Mouse (Mus musculus) heart, postnatal 4 days (tissue): ENCODE measurements around the gene Prkca. TPM values are rescaled to one million over a fixed set of nuclear protein-coding genes. Genes with fewer than 3 reads are reported as not detected.

Experiments
- DNase-seq: peaks from one replicate; pipeline ENCODE4 v3.0.0; 2021
- total RNA-seq, 2 experiments: library from RNA; stranded (reverse); gene quantifications; 2 replicates each; pipeline ENCODE4 v1.2.3; 2021

Gene Prkca
- total RNA-seq, 2 experiments from 2014 or later = 52.2 to 57.1 TPM

- no peak for DNase-seq
These were observed 140.9 kb downstream of the Prkca start for GRCm38 (mm10) chr11:108202835-108203234.

- no peak for DNase-seq
These were observed 142.8 kb downstream of the Prkca start for GRCm38 (mm10) chr11:108200679-108201586.

GRCm38 (mm10) chr11:108199429-108199985, 144.2 kb downstream of the Prkca start:
- no peak for DNase-seq

GRCm38 (mm10) chr11:108198592-108198991, 145.1 kb downstream of the Prkca start:
- DNase-seq = no peak

- DNase-seq = no peak
These were observed 146.1 kb downstream of the Prkca start for GRCm38 (mm10) chr11:108197427-108198218.

GRCm38 (mm10) chr11:108196796-108197195, 146.9 kb downstream of the Prkca start:
- DNase-seq = no peak

- no peak for DNase-seq
These were observed 153.4 kb downstream of the Prkca start for GRCm38 (mm10) chr11:108190298-108190697.

GRCm38 (mm10) chr11:108189362-108189761, 154.4 kb downstream of the Prkca start:
- DNase-seq = no peak

- DNase-seq = no peak
These were observed 161.3 kb downstream of the Prkca start for GRCm38 (mm10) chr11:108182421-108182820.

GRCm38 (mm10) chr11:108181012-108181713, 162.6 kb downstream of the Prkca start:
- DNase-seq = no peak

GRCm38 (mm10) chr11:108178802-108179201, 164.9 kb downstream of the Prkca start:
- DNase-seq = no peak

- DNase-seq = no peak
These were observed 165.5 kb downstream of the Prkca start for GRCm38 (mm10) chr11:108178258-108178657.

GRCm38 (mm10) chr11:108176715-108177114, 167.0 kb downstream of the Prkca start:
- DNase-seq = no peak

- DNase-seq = no peak
These were observed 171.8 kb downstream of the Prkca start for GRCm38 (mm10) chr11:108171917-108172316.

GRCm38 (mm10) chr11:108171260-108171659, 172.5 kb downstream of the Prkca start:
- DNase-seq = no peak

GRCm38 (mm10) chr11:108170107-108170506, 173.6 kb downstream of the Prkca start:
- no peak for DNase-seq

GRCm38 (mm10) chr11:108165725-108166124, 178.0 kb downstream of the Prkca start:
- DNase-seq = peak; percentile 41

- DNase-seq = no peak
These were observed 181.1 kb downstream of the Prkca start for GRCm38 (mm10) chr11:108162639-108163038.

GRCm38 (mm10) chr11:108162110-108162509, 181.6 kb downstream of the Prkca start:
- DNase-seq = no peak

- no peak for DNase-seq
These were observed 183.7 kb downstream of the Prkca start for GRCm38 (mm10) chr11:108160056-108160455.

- DNase-seq = no peak
These were observed 185.7 kb downstream of the Prkca start for GRCm38 (mm10) chr11:108158046-108158445.

- DNase-seq = no peak
These were observed 186.7 kb downstream of the Prkca start for GRCm38 (mm10) chr11:108157074-108157473.
